Mouse (Mus musculus) lung, adult 2 months (tissue): Measurements from ENCODE around the gene Fam189a2.

Experiments
- CTCF ChIP-seq: fragments of 200-500 bp; IDR thresholded peaks from 2 replicates; pipeline ENCODE4 v1.5.1; 2011; ENCODE audit warnings: mild to moderate bottlenecking, low read length, control low read depth; ENCODE audit not compliant: insufficient read depth
- POLR2A ChIP-seq: fragments of 200-500 bp; IDR thresholded peaks from 2 replicates; pipeline ENCODE4 v1.6.1; 2011; ENCODE audit warnings: low read depth, mild to moderate bottlenecking, control low read depth, low read length, borderline replicate concordance; ENCODE audit errors: extremely low read depth

- no peak for TF ChIP-seq POLR2A
- TF ChIP-seq CTCF = no peak
Measured at GRCm38 (mm10) chr19:23988166-23988565, 42.7 kb downstream of the Fam189a2 start.
